Mouse (Mus musculus) layer of hippocampus, adult 11-12 months (tissue): ENCODE results near the gene Gm16429.
"Not testable (repeated sequence)": the region's sequence is repeated elsewhere in the genome, so short reads cannot be mapped to it uniquely, and the experiment has no call there.

Experiments used
- DNase-seq: peaks from one replicate; pipeline ENCODE4 v3.0.0; 2022; ENCODE audit warnings: low spot score

Gm16429 gene

DNA sequence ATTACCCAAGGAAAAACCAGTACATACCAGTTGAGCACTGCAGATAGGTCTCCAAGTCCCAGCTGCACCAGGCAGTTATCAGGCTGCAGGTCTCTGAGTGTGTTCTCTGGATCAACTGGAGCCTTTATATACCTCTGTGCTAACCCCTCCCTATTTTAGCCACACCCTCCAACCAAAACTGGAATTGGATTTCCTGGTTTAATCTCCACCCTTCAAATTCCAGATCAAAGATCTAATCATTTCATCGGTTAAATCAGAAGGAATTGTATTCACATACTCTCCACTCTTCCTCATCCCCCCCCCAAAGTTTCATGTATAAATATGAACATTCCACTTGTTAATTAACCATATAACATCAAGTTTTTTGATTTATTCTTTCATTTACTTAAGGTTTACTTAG lies at the start of gene Gm16429:
TSS of gene Gm16429 (minus strand) at position 101 of the 400 bp plus-strand sequence.
- DNase-seq = not testable (repeated sequence)
